Mouse (Mus musculus) hindbrain, embryonic 11.5 days (tissue): ENCODE data around the gene Uox. TPM values are rescaled to one million over a fixed set of nuclear protein-coding genes. Genes with fewer than 3 reads are reported as not detected.

Experiments
- ATAC-seq: fragments of 200-750 bp; cut with Nextera tagmentation; 2 replicates; pipeline ENCODE4 v1.8.0; 2017; ENCODE audit warnings: mild to moderate bottlenecking, moderate TSS enrichment, moderate library complexity; ENCODE audit not compliant: low FRiP score
- DNase-seq: peaks from one replicate; pipeline ENCODE4 v3.0.0-alpha.2; 2015; ENCODE audit warnings: low spot score
- H3K27ac ChIP-seq: fragments of 300-500 bp; sonication (generic); 2 replicates; pipeline ENCODE4 v1.5.1; 2014; ENCODE audit warnings: mild to moderate bottlenecking, low read depth, low read length
- H3K27me3 ChIP-seq: fragments of 300-500 bp; sonication (generic); 2 replicates; pipeline ENCODE4 v1.6.1; 2014; ENCODE audit warnings: mild to moderate bottlenecking, low read length, moderate library complexity, mixed read lengths; ENCODE audit not compliant: control insufficient read depth, insufficient read depth
- H3K36me3 ChIP-seq: fragments of 300-500 bp; sonication (generic); 2 replicates; pipeline ENCODE4 v1.6.1; 2014; ENCODE audit warnings: mild to moderate bottlenecking, low read length, moderate library complexity, mixed read lengths; ENCODE audit not compliant: control insufficient read depth, insufficient read depth
- H3K4me1 ChIP-seq: fragments of 300-500 bp; sonication (generic); replicated peaks from 2 replicates; pipeline ENCODE4 v1.6.1; 2014; ENCODE audit warnings: low read length, mixed read lengths; ENCODE audit not compliant: control insufficient read depth, insufficient read depth
- H3K4me2 ChIP-seq: fragments of 300-500 bp; sonication (generic); replicated peaks from 2 replicates; pipeline ENCODE4 v1.6.1; 2014; ENCODE audit warnings: mild to moderate bottlenecking, low read depth, low read length
- H3K4me3 ChIP-seq: fragments of 300-500 bp; sonication (generic); 2 replicates; pipeline ENCODE4 v1.5.1; 2014; ENCODE audit warnings: low read depth, low read length
- H3K9ac ChIP-seq: fragments of 300-500 bp; sonication (generic); 2 replicates; pipeline ENCODE4 v1.6.1; 2014; ENCODE audit warnings: low read depth, low read length
- H3K9me3 ChIP-seq: fragments of 300-500 bp; sonication (generic); 2 replicates; pipeline ENCODE4 v1.6.1; 2016; ENCODE audit warnings: low read length; ENCODE audit not compliant: control insufficient read depth
- WGBS: fragments of 180-500 bp; shearing (Covaris S2); extraction: QIAGEN DNeasy Blood & Tissue Kit; methylation state at CpG from one replicate; pipeline ENCODE4 v1.1.7; 2014; 5-methylcytosine and 5-hydroxymethylcytosine counted together
- polyA plus RNA-seq: library from polyadenylated mRNA; unstranded; fragments of >200 nt; fragmentation: Nextera tagmentation; extraction: Ambion mirVana; gene quantifications from 2 replicates; pipeline ENCODE4 v1.2.1, GENCODE M21; 2014

Gene Uox
- polyA plus RNA-seq, 1 experiment from 2014 or later: not detected

DNA sequence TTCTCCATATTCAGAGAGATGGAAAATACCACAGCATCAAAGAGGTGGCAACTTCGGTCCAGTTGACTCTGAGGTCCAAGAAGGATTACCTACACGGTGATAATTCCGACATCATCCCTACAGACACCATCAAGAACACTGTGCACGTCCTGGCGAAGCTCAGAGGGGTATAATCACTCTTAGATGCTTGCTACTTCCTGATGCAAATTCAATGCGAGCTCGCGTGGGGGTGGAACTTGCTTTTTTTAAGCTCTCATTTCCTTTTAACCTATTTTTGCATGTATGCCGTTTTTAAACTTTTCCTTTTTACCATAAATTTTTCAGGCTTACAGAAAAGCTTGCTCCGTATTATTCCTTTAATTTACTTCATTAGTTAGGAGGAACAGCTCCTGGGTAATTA, 40.1 kb downstream of the Uox start:
- no peaks in the 10 kb centered on the region for H3K4me1 ChIP-seq
- no peak overlapping the region for H3K4me2 ChIP-seq
- H3K9ac ChIP-seq: no peak overlapping the region
- H3K27me3 ChIP-seq: no peaks in the 10 kb centered on the region
- 86% methylated on average over 10 of the region's 10 CpGs for WGBS
- DNase-seq (no peak), ATAC-seq (no peak)
- no peak overlapping the region for H3K27ac ChIP-seq
- H3K36me3 ChIP-seq: no peaks in the 10 kb centered on the region
- H3K9me3 ChIP-seq: no peaks in the 10 kb centered on the region
- no peak overlapping the region for H3K4me3 ChIP-seq

DNA sequence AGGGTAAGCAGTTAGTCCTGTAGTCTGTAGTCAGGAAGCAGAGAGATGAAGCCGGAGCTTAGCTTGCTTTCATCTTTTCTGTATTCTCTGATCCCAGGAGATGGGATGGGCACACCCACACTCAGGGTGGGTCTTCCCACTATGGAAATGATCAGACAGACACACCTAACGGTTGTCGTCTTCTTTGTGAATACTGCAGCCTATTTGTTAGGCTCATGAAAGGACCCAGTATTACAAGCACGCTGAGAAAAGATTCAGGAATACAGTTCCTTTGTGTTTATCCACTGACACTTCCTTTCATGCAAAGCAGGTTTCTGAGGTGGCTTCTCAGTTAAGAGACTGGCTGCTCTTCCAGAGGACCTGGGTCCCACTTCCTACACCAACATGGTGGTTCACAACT, 41.0 kb downstream of the Uox start:
- no peak overlapping the region for H3K27ac ChIP-seq
- no peak overlapping the region for H3K4me3 ChIP-seq
- no peaks in the 10 kb centered on the region for H3K27me3 ChIP-seq
- DNase-seq: no peak
- no peaks in the 10 kb centered on the region for H3K4me1 ChIP-seq
- no peak for ATAC-seq
- no peak overlapping the region for H3K4me2 ChIP-seq
- 79% methylated on average over 4 of the region's 4 CpGs for WGBS
- H3K9ac ChIP-seq: no peak overlapping the region
- no peaks in the 10 kb centered on the region for H3K36me3 ChIP-seq
- no peaks in the 10 kb centered on the region for H3K9me3 ChIP-seq

DNA sequence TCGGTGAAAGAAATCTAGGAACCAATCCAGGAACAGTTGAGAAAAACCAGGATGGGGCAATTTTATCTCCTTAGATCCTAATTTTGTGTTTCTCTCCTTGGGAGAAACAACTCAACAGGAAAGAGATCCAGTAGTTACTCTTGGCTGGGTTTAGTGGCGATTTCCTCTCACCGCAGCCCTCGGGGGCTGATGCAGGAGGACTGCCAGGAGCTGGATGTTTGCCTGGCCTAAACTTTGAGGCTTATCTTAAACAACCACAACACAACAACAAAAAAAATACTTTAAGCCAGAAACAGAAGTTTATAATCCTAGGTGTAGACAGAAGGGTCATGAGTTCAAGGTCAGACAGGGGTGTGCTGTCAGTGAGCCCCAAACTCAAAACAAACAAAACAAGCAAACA, 41.6 kb downstream of the Uox start:
- Histone ChIP-seq H3K9ac (no peak overlapping the region), H3K4me2 (no peak overlapping the region), H3K9me3 (no peaks in the 10 kb centered on the region), H3K36me3 (no peaks in the 10 kb centered on the region), H3K4me3 (no peak overlapping the region), H3K4me1 (no peaks in the 10 kb centered on the region), H3K27me3 (no peaks in the 10 kb centered on the region), H3K27ac (no peak overlapping the region)
- WGBS: 97% methylated on average over 4 of the region's 4 CpGs
- ATAC-seq (no peak), DNase-seq (no peak)

DNA sequence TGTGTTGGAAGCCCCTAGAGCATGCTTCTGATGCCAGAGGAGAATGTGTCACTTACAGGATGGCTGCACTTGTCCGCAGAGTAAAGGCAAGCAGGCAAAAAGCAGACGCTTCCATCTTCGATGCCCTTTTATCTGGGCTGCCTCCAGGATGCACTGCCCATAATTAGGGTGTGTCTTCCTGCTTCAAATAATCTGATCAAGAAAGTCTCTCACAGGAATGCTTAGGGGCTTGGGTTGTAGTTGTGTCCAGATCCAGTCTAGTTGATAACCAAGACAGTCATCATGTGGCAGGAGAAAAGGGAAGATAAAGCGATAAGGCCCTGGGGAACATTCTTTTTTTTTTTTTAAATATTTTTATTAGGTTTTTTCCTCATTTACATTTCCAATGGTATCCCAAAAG, 45.3 kb downstream of the Uox start, which contains the start of gene Dnase2b:
Dnase2b (minus strand) TSS at position 101 of the 400 bp plus-strand sequence.
- no peak within 1 kb of the TSS for H3K9ac ChIP-seq
- H3K4me1 ChIP-seq: no peaks in the 10 kb centered on the region
- H3K27me3 ChIP-seq: no peaks in the 10 kb centered on the region
- no peak within 1 kb of the TSS for H3K27ac ChIP-seq
- no peak within 1 kb of the TSS for H3K4me2 ChIP-seq
- no peaks in the 10 kb centered on the region for H3K36me3 ChIP-seq
- no peaks in the 10 kb centered on the region for H3K9me3 ChIP-seq
- no peak for DNase-seq
- ATAC-seq: no peak
- 98% methylated on average over 4 of the region's 4 CpGs for WGBS
- no peak within 1 kb of the TSS for H3K4me3 ChIP-seq

- H3K9ac ChIP-seq: no peak overlapping the region
- no peak overlapping the region for H3K4me3 ChIP-seq
- no peaks in the 10 kb centered on the region for H3K4me1 ChIP-seq
- 80% methylated on average over 5 of the region's 5 CpGs for WGBS
- no peaks in the 10 kb centered on the region for H3K9me3 ChIP-seq
- no peaks in the 10 kb centered on the region for H3K27me3 ChIP-seq
- H3K4me2 ChIP-seq: no peak overlapping the region
- DNase-seq (no peak), ATAC-seq (no peak)
- H3K36me3 ChIP-seq: no peaks in the 10 kb centered on the region
- H3K27ac ChIP-seq: no peak overlapping the region
Measured at GRCm38 (mm10) chr3:146616533-146617283, 46.5 kb downstream of the Uox start.

- DNase-seq: no peak
- Histone ChIP-seq H3K4me2 (no peak overlapping the region), H3K36me3 (no peaks in the 10 kb centered on the region), H3K9me3 (no peaks in the 10 kb centered on the region), H3K27me3 (no peaks in the 10 kb centered on the region), H3K27ac (no peak overlapping the region), H3K4me3 (no peak overlapping the region), H3K4me1 (no peaks in the 10 kb centered on the region), H3K9ac (no peak overlapping the region)
- no peak for ATAC-seq
Measured at GRCm38 (mm10) chr3:146617946-146618345, 47.7 kb downstream of the Uox start.

GRCm38 (mm10) chr3:146618357-146618756, 48.1 kb downstream of the Uox start:
- Histone ChIP-seq H3K27me3 (no peaks in the 10 kb centered on the region), H3K4me2 (no peak overlapping the region), H3K4me3 (no peak overlapping the region), H3K36me3 (no peaks in the 10 kb centered on the region), H3K9ac (no peak overlapping the region), H3K4me1 (no peaks in the 10 kb centered on the region), H3K9me3 (no peaks in the 10 kb centered on the region), H3K27ac (no peak overlapping the region)
- WGBS: 89% methylated on average over 4 of the region's 4 CpGs
- DNase-seq (no peak), ATAC-seq (no peak)

- Histone ChIP-seq H3K27me3 (no peaks in the 10 kb centered on the region), H3K4me1 (no peaks in the 10 kb centered on the region), H3K4me2 (no peak overlapping the region), H3K36me3 (no peaks in the 10 kb centered on the region), H3K9ac (no peak overlapping the region), H3K27ac (no peak overlapping the region), H3K4me3 (no peak overlapping the region), H3K9me3 (no peaks in the 10 kb centered on the region)
- ATAC-seq: no peak
- DNase-seq: no peak
- WGBS: 87% methylated on average over 10 of the region's 10 CpGs
Measured at GRCm38 (mm10) chr3:146620101-146620500, 49.9 kb downstream of the Uox start.

DNA sequence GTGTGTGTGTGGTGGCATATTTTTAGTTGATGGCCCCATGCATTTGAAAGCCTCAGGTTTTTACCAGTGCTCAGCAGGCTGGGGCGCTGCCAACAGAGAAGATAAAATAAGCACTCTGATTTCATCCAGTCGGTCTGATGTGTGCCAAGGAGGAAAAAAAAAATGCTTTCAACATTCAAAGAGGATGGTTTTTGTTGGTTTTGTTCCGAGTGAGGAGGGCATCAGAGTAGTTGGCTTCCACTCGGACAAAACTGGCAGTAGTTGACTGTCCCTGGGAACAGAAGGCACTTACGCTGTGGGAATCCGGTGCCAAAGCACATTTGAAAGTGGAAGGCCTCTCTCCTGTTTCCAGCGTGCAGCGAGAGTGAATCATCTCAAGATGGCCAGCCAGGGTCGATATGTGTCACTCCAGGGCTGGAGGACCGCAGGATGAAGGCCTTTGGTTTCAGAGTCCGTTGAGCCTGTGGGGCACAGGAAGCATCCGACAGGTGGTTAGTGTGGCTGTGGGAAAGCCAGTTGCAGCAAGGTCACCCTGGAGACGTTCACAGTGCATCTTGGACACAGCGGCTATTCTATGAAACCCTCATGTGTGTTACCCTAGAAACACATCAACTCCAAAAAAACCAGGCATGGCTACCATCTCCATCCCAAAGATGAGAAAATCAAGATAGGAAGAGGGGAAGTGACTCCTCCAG, 50.5 kb downstream of the Uox start:
- Histone ChIP-seq H3K4me3 (no peak overlapping the region), H3K36me3 (no peaks in the 10 kb centered on the region), H3K27me3 (no peaks in the 10 kb centered on the region), H3K4me2 (no peak overlapping the region), H3K9me3 (no peaks in the 10 kb centered on the region), H3K27ac (no peak overlapping the region), H3K4me1 (no peaks in the 10 kb centered on the region), H3K9ac (no peak overlapping the region)
- DNase-seq: no peak
- 86% methylated on average over 14 of the region's 14 CpGs for WGBS
- no peak for ATAC-seq
